Mouse (Mus musculus) heart, embryonic 11.5 days (tissue): ENCODE data around the gene Rassf3. TPM values are rescaled to one million over a fixed set of nuclear protein-coding genes. Genes with fewer than 3 reads are reported as not detected.

Experiments used
- ATAC-seq: fragments of 200-750 bp; cut with Nextera tagmentation; replicated peaks from 2 replicates; pipeline ENCODE4 v1.8.0; 2017; ENCODE audit warnings: moderate library complexity; ENCODE audit not compliant: insufficient number of reproducible peaks, low FRiP score, low TSS enrichment
- H3K27ac ChIP-seq: fragments of 300-500 bp; sonication (generic); 2 replicates; pipeline ENCODE4 v1.5.1; 2014; ENCODE audit warnings: mild to moderate bottlenecking, low read depth, low read length
- H3K27me3 ChIP-seq: fragments of 300-500 bp; sonication (generic); 2 replicates; pipeline ENCODE4 v1.6.1; 2014; ENCODE audit warnings: mild to moderate bottlenecking, low read length, mixed read lengths; ENCODE audit not compliant: control insufficient read depth, insufficient read depth
- H3K36me3 ChIP-seq: fragments of 300-500 bp; sonication (generic); 2 replicates; pipeline ENCODE4 v1.6.1; 2014; ENCODE audit warnings: mild to moderate bottlenecking, low read length, moderate library complexity, mixed read lengths; ENCODE audit not compliant: control insufficient read depth, insufficient read depth
- H3K4me1 ChIP-seq: fragments of 300-500 bp; sonication (generic); 2 replicates; pipeline ENCODE4 v1.6.1; 2014; ENCODE audit warnings: low read length; ENCODE audit not compliant: control insufficient read depth, insufficient read depth
- H3K4me2 ChIP-seq: fragments of 300-500 bp; sonication (generic); 2 replicates; pipeline ENCODE4 v1.6.1; 2014; ENCODE audit warnings: mild to moderate bottlenecking, moderate library complexity
- H3K4me3 ChIP-seq: fragments of 300-500 bp; sonication (generic); 2 replicates; pipeline ENCODE4 v1.5.1; 2014; ENCODE audit warnings: low read depth, low read length
- H3K9ac ChIP-seq: fragments of 300-500 bp; sonication (generic); 2 replicates; pipeline ENCODE4 v1.6.1; 2014; ENCODE audit warnings: mild to moderate bottlenecking, low read depth, low read length, moderate library complexity
- H3K9me3 ChIP-seq: fragments of 300-500 bp; sonication (generic); replicated peaks from 2 replicates; pipeline ENCODE4 v1.6.1; 2016; ENCODE audit warnings: low read length; ENCODE audit not compliant: control insufficient read depth
- WGBS: fragments of 180-500 bp; shearing (Covaris S2); extraction: QIAGEN DNeasy Blood & Tissue Kit; methylation state at CpG from one replicate; pipeline ENCODE4 v1.1.7; 2014; ENCODE audit not compliant: insufficient replicate concordance; 5-methylcytosine and 5-hydroxymethylcytosine counted together
- polyA plus RNA-seq: library from polyadenylated mRNA; unstranded; fragments of >200 nt; fragmentation: Nextera tagmentation; extraction: Ambion mirVana; gene quantifications from 2 replicates; pipeline ENCODE4 v1.2.1, GENCODE M21; 2014

Rassf3 gene
- polyA plus RNA-seq, 1 experiment from 2014 or later = 18.3 TPM

DNA sequence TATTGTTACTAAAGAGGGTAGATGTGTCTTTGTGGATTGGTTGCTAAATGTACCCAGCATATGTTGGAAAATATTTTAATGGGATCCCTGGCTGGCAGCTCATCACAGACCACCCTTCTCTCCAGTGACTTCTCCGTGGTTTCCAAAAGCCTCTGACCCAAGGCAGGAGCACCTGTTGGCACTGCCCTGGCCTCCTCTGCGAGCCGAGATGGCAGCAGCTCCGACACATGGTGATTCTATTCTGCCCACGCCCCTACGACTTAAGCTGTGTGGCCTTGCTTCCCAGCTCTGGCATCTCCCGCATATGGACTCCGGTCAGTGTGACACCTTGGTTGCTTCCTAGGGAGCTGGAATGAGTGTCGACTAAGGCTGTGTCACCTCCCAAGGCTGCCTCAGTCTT lies 73.0 kb downstream of the Rassf3 start:
- Histone ChIP-seq H3K27ac (no peak overlapping the region), H3K27me3 (no peaks in the 10 kb centered on the region), H3K4me1 (no peaks in the 10 kb centered on the region), H3K4me3 (no peak overlapping the region), H3K4me2 (no peak overlapping the region), H3K36me3 (no peaks in the 10 kb centered on the region), H3K9me3 (no peaks in the 10 kb centered on the region), H3K9ac (no peak overlapping the region)
- WGBS = 50% methylated on average over 9 of the region's 9 CpGs
- ATAC-seq = 0 out of 2 replicates have a peak, but pooled peaks have one; percentile 26

DNA sequence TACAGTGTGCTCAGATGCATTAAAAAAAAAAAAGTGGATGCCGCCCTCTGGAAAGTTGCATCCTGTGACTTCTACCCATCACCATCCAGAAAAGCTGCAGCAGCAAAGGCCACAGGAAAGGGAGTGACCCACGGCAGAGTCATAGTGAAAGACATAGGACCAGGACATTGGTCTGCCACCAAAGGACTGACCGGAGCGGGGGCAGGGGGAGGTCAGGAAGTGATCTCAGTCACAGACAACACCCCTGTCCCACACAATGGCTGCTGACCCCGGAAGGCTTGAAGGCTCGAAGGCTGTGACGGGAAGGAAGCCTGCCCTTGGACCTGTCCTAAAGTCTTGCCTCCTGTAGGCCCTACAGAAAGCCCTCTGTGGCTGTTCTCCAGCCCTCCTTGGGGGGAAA lies 75.1 kb downstream of the Rassf3 start:
- Histone ChIP-seq H3K9ac (no peak overlapping the region), H3K9me3 (no peaks in the 10 kb centered on the region), H3K4me3 (no peak overlapping the region), H3K4me1 (peaks cover under 1% of the 10 kb centered on the region), H3K36me3 (peaks cover 6% of the 10 kb centered on the region; the same call in 1 of the 2 replicates), H3K4me2 (no peak overlapping the region), H3K27ac (no peak overlapping the region), H3K27me3 (no peaks in the 10 kb centered on the region)
- ATAC-seq = no peak; the same call in 1 of the 2 replicates
- WGBS = 69% methylated on average over 7 of the region's 7 CpGs

DNA sequence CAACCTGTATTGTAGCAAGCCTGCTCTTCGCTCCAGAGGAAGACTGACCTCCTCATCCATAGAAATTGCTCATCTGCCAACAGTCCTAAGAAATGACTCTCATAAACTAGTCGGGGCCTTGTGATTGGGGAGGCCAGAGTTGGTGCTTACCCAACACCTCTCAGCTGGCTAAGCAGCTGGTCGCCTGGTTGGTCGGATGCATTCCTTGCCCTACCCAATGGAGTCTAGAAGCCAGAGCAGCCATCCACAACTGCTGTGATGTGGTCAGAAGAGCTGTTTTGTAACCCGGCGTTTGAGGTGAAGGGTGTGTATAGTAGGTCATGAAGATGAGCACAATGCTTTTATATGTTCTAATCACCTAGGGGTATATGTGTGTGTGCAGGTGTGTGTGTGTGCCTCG lies 77.5 kb downstream of the Rassf3 start:
- Histone ChIP-seq H3K36me3 (peaks cover 6% of the 10 kb centered on the region; the same call in 1 of the 2 replicates), H3K27ac (no peak overlapping the region)
- WGBS = 83% methylated on average over 7 of the region's 7 CpGs

DNA sequence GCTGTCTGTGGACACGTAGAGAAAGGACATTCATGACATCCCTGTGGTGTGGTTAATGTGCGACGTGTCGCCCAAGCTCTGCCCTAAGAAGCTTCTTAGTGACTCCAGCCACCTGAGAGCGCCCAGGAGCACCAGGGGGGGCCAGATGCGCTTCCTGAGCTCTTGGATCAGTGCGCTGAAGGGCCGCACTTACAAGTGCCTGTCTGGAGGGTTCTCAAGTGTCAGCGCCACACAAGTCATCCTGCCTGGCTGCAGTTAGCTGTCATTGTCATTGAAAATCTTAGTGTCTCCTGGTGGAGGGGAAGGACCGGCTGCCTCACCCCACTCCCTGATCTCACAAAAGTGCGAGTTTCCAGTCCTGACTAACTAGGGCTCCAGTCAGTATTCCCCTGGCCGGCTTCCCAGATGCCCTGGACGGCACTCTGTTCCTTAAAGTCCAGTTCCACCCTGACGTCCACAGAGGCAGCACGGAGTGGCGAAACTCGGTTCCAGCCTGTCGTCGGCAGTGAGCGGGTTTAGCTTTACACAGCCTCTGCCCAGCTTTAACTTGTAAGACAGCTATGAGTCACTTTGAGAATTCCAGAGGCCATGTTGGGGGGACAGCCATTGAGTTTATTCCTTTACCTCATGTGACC lies 80.5 kb downstream of the Rassf3 start:
- H3K36me3 ChIP-seq = peaks cover 14% of the 10 kb centered on the region
- no peak for ATAC-seq

More for the DNA sequence above, 77.5 kb downstream of the Rassf3 start:
- H3K4me1 ChIP-seq = peaks cover 7% of the 10 kb centered on the region
- H3K9me3 ChIP-seq = no peaks in the 10 kb centered on the region
- H3K27me3 ChIP-seq = no peaks in the 10 kb centered on the region
- no peak overlapping the region for H3K4me3 ChIP-seq
- no peak overlapping the region for H3K9ac ChIP-seq
- ATAC-seq = no peak
- no peak overlapping the region for H3K4me2 ChIP-seq

DNA sequence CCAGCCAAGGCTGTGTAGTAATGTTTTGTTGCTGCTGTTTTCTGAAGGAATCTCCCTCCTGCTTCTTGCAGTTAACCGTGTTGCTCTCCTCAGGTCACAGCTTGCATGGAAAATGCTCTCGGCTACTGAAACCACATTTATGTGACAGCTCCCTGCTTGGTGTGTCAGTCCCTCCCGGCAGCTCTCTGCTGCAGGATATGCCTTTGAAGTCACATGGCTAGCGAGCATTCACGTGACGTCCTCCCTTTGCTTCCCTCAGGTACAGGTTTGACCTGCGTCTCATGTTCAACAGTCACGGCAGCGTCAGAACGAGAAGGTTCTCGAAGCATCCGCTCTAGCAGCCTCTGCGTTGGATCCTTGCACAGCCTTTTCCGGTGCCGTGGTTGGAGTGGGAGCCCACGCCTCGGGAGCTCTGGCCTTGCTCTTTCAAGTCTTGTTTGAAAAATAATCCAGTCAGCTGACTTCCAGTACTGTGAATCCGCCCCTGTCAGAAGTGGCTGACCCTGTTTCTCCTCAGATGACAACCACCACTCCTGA lies 81.3 kb downstream of the Rassf3 start:
- no peak overlapping the region for H3K4me3 ChIP-seq
- no peak for ATAC-seq
- H3K9ac ChIP-seq = no peak overlapping the region
- H3K4me1 ChIP-seq = peaks cover 7% of the 10 kb centered on the region
- H3K9me3 ChIP-seq = no peaks in the 10 kb centered on the region
- H3K27me3 ChIP-seq = no peaks in the 10 kb centered on the region
- no peak overlapping the region for H3K27ac ChIP-seq
- WGBS = 75% methylated on average over 18 of the region's 18 CpGs
- H3K4me2 ChIP-seq = no peak overlapping the region
- peaks cover 14% of the 10 kb centered on the region for H3K36me3 ChIP-seq

More for the DNA sequence above, 80.5 kb downstream of the Rassf3 start:
- Histone ChIP-seq H3K9me3 (no peaks in the 10 kb centered on the region), H3K9ac (no peak overlapping the region), H3K27me3 (no peaks in the 10 kb centered on the region), H3K4me2 (no peak overlapping the region), H3K4me3 (no peak overlapping the region), H3K4me1 (peaks cover 7% of the 10 kb centered on the region), H3K27ac (no peak overlapping the region)
- WGBS = 64% methylated on average over 20 of the region's 20 CpGs

DNA sequence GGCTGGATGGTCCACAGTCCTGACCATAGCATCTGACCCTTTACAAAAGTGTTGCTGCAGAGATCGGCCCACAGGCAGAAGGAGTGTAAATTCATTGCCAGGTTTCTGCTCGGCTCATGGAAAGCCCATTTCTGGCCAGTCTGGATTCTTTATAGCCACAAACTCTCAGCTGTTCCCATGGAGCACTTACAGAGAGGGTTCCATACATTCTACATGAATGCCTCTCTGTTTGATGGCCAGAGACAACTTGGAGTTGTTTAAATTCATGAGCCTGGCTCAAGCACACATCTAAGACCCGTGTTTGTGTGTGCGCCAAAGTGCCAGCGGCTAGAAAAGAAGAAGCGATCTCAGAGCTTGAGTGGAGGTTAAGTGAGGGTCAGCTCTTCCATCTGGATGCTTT lies 81.9 kb downstream of the Rassf3 start:
- Histone ChIP-seq H3K27me3 (no peaks in the 10 kb centered on the region), H3K27ac (no peak overlapping the region), H3K36me3 (peaks cover 14% of the 10 kb centered on the region), H3K4me2 (no peak overlapping the region), H3K9me3 (no peaks in the 10 kb centered on the region), H3K4me1 (peaks cover 7% of the 10 kb centered on the region), H3K4me3 (no peak overlapping the region), H3K9ac (no peak overlapping the region)
- ATAC-seq = no peak
- WGBS = 83% methylated on average over 6 of the region's 6 CpGs

DNA sequence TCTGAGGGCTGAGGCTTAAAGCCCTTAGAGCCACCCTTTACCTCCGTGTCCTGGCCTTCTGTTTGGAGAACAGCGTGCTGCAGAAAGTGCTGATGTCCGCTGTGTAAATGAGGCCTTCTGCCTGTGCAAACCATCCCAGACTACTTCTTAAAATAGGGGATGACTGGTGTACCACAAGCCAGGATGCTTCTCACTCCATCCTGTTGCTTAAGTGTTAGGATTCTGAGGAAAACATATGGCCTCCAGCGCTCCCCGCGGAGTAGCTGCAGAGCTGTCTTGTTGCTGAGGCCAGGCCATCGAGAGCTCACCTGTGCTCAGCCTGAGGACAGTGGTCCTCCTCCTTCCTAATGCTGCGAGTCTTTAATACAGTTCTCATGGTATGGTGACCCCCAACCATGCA lies 84.2 kb downstream of the Rassf3 start:
- H3K9me3 ChIP-seq = no peaks in the 10 kb centered on the region
- H3K4me3 ChIP-seq = no peak overlapping the region
- H3K4me1 ChIP-seq = peaks cover 11% of the 10 kb centered on the region
- no peak overlapping the region for H3K9ac ChIP-seq
- no peak overlapping the region for H3K27ac ChIP-seq
- H3K4me2 ChIP-seq = no peak overlapping the region
- WGBS = 93% methylated on average over 8 of the region's 8 CpGs
- no peaks in the 10 kb centered on the region for H3K27me3 ChIP-seq
- H3K36me3 ChIP-seq = peaks cover 22% of the 10 kb centered on the region
- ATAC-seq = no peak

DNA sequence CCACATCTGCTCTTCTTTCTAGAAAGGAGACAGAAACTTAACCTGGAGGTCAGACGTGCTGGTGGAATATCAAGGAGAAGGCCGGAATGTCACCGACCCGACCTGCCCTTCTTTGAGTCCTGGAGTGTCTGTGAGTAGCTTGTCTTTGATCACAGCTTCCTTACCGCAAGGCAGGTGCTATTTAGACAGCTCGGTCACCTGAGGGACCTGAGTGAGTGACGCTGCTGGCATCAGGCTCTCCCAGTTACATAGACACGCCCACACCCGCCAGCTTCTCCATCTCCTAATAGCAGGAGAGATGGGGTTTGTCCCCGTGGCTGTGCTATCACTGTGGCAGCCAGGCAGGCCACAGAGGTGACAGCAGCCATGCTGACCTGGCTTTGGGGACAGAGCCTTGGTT lies 85.5 kb downstream of the Rassf3 start:
- H3K36me3 ChIP-seq = peaks cover 16% of the 10 kb centered on the region
- H3K27me3 ChIP-seq = no peaks in the 10 kb centered on the region
- H3K4me2 ChIP-seq = no peak overlapping the region
- 79% methylated on average over 10 of the region's 10 CpGs for WGBS
- no peaks in the 10 kb centered on the region for H3K9me3 ChIP-seq
- no peak for ATAC-seq
- no peak overlapping the region for H3K9ac ChIP-seq
- H3K4me1 ChIP-seq = peaks cover 14% of the 10 kb centered on the region
- no peak overlapping the region for H3K4me3 ChIP-seq
- H3K27ac ChIP-seq = no peak overlapping the region

DNA sequence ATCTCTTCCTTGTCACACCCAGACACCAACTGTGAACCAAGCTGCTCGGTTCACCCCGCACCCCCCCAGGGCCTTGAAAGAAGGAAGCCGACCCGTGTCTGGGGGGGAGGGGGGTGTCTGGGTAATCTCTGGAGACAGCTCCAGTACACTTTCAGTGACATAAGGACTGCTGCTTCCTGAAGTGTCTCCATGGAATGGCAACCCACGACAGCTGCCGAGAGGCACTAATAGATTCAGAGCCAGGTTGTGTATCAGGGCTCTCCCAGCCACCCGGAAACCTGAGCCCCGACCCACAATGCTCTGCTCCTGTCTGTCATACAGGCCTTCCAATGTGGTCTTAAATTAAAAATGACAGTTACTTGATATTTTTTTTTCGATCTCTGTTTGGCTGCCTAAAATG lies 89.8 kb downstream of the Rassf3 start:
- no peak for ATAC-seq
- peaks cover 19% of the 10 kb centered on the region for H3K4me1 ChIP-seq
- H3K9ac ChIP-seq = no peak overlapping the region
- H3K27me3 ChIP-seq = no peaks in the 10 kb centered on the region
- no peak overlapping the region for H3K4me2 ChIP-seq
- H3K36me3 ChIP-seq = peaks cover 11% of the 10 kb centered on the region
- no peak overlapping the region for H3K4me3 ChIP-seq
- peak overlapping the region; percentile 38; the same call in 1 of the 2 replicates for H3K27ac ChIP-seq
- 23% methylated on average over 9 of the region's 9 CpGs for WGBS
- no peaks in the 10 kb centered on the region for H3K9me3 ChIP-seq
